Mouse (Mus musculus) retina, postnatal 1 day (tissue): ENCODE measurements around the gene Unc13a.

Experiments
- DNase-seq: peaks from one replicate; pipeline ENCODE4 v3.0.0-alpha.2; 2012

Gene Unc13a

GRCm38 (mm10) chr8:71686143-71686734 is 14.7 kb upstream of the Unc13a start:
- peak; percentile 71 for DNase-seq

- peak; percentile 43 for DNase-seq
Measured at GRCm38 (mm10) chr8:71685573-71685972, 14.0 kb upstream of the Unc13a start.

GRCm38 (mm10) chr8:71684701-71685100 is 13.1 kb upstream of the Unc13a start:
- no peak for DNase-seq

- DNase-seq: no peak
Measured at GRCm38 (mm10) chr8:71682832-71683231, 11.3 kb upstream of the Unc13a start.

- DNase-seq: no peak
Measured at GRCm38 (mm10) chr8:71681369-71681915, 9.9 kb upstream of the Unc13a start.

GRCm38 (mm10) chr8:71680471-71680870 is 8.9 kb upstream of the Unc13a start:
- DNase-seq: peak; percentile 43

GRCm38 (mm10) chr8:71679550-71680168 is 8.1 kb upstream of the Unc13a start:
- no peak for DNase-seq

GRCm38 (mm10) chr8:71679116-71679515 is 7.6 kb upstream of the Unc13a start:
- DNase-seq: no peak

GRCm38 (mm10) chr8:71678216-71678615 is 6.7 kb upstream of the Unc13a start:
- no peak for DNase-seq

- no peak for DNase-seq
Measured at GRCm38 (mm10) chr8:71677555-71677954, 6.0 kb upstream of the Unc13a start.

- no peak for DNase-seq
Measured at GRCm38 (mm10) chr8:71676803-71677202, 5.2 kb upstream of the Unc13a start.

- DNase-seq: peak; percentile 63
Measured at GRCm38 (mm10) chr8:71676020-71676741, 4.6 kb upstream of the Unc13a start, which contains the start of gene Jak3. Jak3 (plus strand) TSS chr8:71676296.

GRCm38 (mm10) chr8:71675456-71676019 is 4.0 kb upstream of the Unc13a start:
- DNase-seq: no peak

GRCm38 (mm10) chr8:71674071-71674470 is 2.5 kb upstream of the Unc13a start:
- no peak for DNase-seq

- DNase-seq: no peak
Measured at GRCm38 (mm10) chr8:71672168-71672735, 695 bp upstream of the Unc13a start.

- peak; percentile 90 for DNase-seq
Measured at GRCm38 (mm10) chr8:71670621-71671548, 672 bp downstream of the Unc13a start.

- DNase-seq: no peak
Measured at GRCm38 (mm10) chr8:71670198-71670597, 1.4 kb downstream of the Unc13a start.

- DNase-seq: peak; percentile 56
Measured at GRCm38 (mm10) chr8:71668220-71668975, 3.2 kb downstream of the Unc13a start.

- DNase-seq: no peak
Measured at GRCm38 (mm10) chr8:71667256-71667655, 4.3 kb downstream of the Unc13a start.

GRCm38 (mm10) chr8:71666855-71667254 is 4.7 kb downstream of the Unc13a start:
- DNase-seq: no peak
